Mouse (Mus musculus): ENCODE measurements around the gene Ypel5. TPM values are rescaled to one million over a fixed set of nuclear protein-coding genes. Genes with fewer than 3 reads are reported as not detected.

Gene Ypel5
- polyA plus RNA-seq, 3 experiments from 2014 or later, result 77.9 to 83.0 (median 79.6) TPM

Other genes starting within 250 kb of the Ypel5 start
- gene Alk, start 231.8 kb upstream of the Ypel5 start, polyA plus RNA-seq (2017; shearing (Covaris generic)), result under 1 TPM in 1 of 3 experiments, not detected in 2; 0.13 TPM
- 10 to 100 TPM; 21.0 to 45.8 (median 30.0) TPM for gene Lbh, start 81.9 kb downstream of the Ypel5 start, polyA plus RNA-seq (2017; shearing (Covaris generic))